Mouse (Mus musculus): ENCODE data around the gene Map4. TPM values are rescaled to one million over a fixed set of nuclear protein-coding genes. Genes with fewer than 3 reads are reported as not detected.

Map4 gene
- polyA plus RNA-seq, 1 experiment from 2014 or later, result 78.9 TPM

DNA sequence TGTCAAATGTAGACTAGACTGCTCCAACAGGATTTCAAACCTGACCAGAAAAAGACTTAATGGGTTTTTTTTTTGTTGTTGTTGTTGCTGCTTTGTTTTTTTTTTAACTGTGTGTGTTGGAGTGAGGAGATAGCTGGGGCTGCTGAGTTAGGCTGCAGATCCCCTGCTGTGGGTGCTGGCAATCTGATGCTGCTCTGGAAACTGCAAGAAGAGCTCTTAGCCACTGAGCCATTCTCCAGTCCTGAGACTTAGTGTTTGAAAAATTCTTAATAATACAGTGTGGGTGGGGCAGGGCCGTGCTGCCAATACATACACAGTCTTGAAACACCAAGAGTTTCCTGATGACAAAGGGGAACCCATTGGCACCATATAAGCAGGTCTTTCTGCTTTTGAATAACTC, 70.7 kb downstream of the Map4 start:
- no peak for DNase-seq (ENCODE audit: low spot score)
- Histone ChIP-seq H3K27me3 (ENCODE audit: control insufficient read depth, insufficient read depth, low read length) (no peaks in the 10 kb centered on the region), H3K4me2 (replicated peaks; ENCODE audit: low read depth, low read length) (no peak overlapping the region), H3K36me3 (ENCODE audit: control insufficient read depth, insufficient read depth, low read length) (no peaks in the 10 kb centered on the region), H3K9ac (ENCODE audit: low read depth, low read length) (no peak overlapping the region), H3K4me3 (ENCODE audit: low read depth, low read length) (no peak overlapping the region), H3K27ac (ENCODE audit: low read depth, low read length) (no peak overlapping the region), H3K9me3 (ENCODE audit: control insufficient read depth, low read length) (no peaks in the 10 kb centered on the region), H3K4me1 (replicated peaks; ENCODE audit: control insufficient read depth, insufficient read depth, low read length) (no peaks in the 10 kb centered on the region)
- no peak for ATAC-seq (ENCODE audit: low FRiP score)
- WGBS, result 46% methylated on average over 1 of the region's 1 CpGs

- WGBS, result 90% methylated on average over 3 of the region's 3 CpGs
- H3K36me3 ChIP-seq (ENCODE audit: control insufficient read depth, insufficient read depth, low read length), result no peaks in the 10 kb centered on the region
- no peak for ATAC-seq (ENCODE audit: low FRiP score)
Measured at GRCm38 (mm10) chr9:110002413-110002812, 71.2 kb downstream of the Map4 start.

DNA sequence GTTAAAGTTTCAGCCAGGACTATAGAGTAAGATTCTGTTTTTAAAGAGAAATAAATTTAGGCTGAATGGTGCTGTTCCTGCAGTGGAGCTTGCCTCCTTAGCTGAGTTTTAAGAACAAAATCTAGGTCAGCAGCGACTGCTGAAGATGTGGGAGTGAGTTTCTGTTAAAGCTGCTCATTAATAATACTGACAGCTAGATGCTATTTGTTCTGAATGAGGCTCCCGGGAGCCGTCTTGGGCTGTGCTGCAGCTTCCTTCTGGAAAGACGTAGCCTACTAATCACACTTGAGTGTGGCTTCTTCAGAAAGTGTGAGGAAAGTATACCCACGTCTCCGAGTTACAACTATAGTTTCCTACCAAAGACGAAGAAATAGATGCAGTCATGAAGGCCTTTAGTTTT, 88.0 kb downstream of the Map4 start:
- no peak overlapping the region for H3K9ac ChIP-seq (ENCODE audit: low read depth, low read length)
- H3K27me3 ChIP-seq (ENCODE audit: control insufficient read depth, insufficient read depth, low read length), result no peaks in the 10 kb centered on the region
- no peaks in the 10 kb centered on the region for H3K9me3 ChIP-seq (ENCODE audit: control insufficient read depth, low read length)
- peak; percentile 3 for DNase-seq (ENCODE audit: low spot score)
- WGBS, result 50% methylated on average over 7 of the region's 7 CpGs
- ATAC-seq (ENCODE audit: low FRiP score), result no peak
- H3K36me3 ChIP-seq (ENCODE audit: control insufficient read depth, insufficient read depth, low read length), result no peaks in the 10 kb centered on the region
- H3K4me1 ChIP-seq (replicated peaks; ENCODE audit: control insufficient read depth, insufficient read depth, low read length), result no peaks in the 10 kb centered on the region
- H3K27ac ChIP-seq (ENCODE audit: low read depth, low read length), result no peak overlapping the region
- H3K4me3 ChIP-seq (ENCODE audit: low read depth, low read length), result no peak overlapping the region
- no peak overlapping the region for H3K4me2 ChIP-seq (replicated peaks; ENCODE audit: low read depth, low read length)

More at GRCm38 (mm10) chr9:110002413-110002812, 71.2 kb downstream of the Map4 start:
- no peaks in the 10 kb centered on the region for H3K27me3 ChIP-seq (ENCODE audit: control insufficient read depth, insufficient read depth, low read length)
- DNase-seq (ENCODE audit: low spot score), result no peak
- no peaks in the 10 kb centered on the region for H3K4me1 ChIP-seq (replicated peaks; ENCODE audit: control insufficient read depth, insufficient read depth, low read length)
- no peak overlapping the region for H3K4me3 ChIP-seq (ENCODE audit: low read depth, low read length)
- no peaks in the 10 kb centered on the region for H3K9me3 ChIP-seq (ENCODE audit: control insufficient read depth, low read length)
- no peak overlapping the region for H3K27ac ChIP-seq (ENCODE audit: low read depth, low read length)
- no peak overlapping the region for H3K9ac ChIP-seq (ENCODE audit: low read depth, low read length)
- no peak overlapping the region for H3K4me2 ChIP-seq (replicated peaks; ENCODE audit: low read depth, low read length)

- H3K27ac ChIP-seq (ENCODE audit: low read depth, low read length), result no peak overlapping the region
- no peak overlapping the region for H3K9ac ChIP-seq (ENCODE audit: low read depth, low read length)
- no peaks in the 10 kb centered on the region for H3K36me3 ChIP-seq (ENCODE audit: control insufficient read depth, insufficient read depth, low read length)
- H3K4me3 ChIP-seq (ENCODE audit: low read depth, low read length), result no peak overlapping the region
- H3K4me2 ChIP-seq (replicated peaks; ENCODE audit: low read depth, low read length), result no peak overlapping the region
- no peaks in the 10 kb centered on the region for H3K27me3 ChIP-seq (ENCODE audit: control insufficient read depth, insufficient read depth, low read length)
- no peaks in the 10 kb centered on the region for H3K9me3 ChIP-seq (ENCODE audit: control insufficient read depth, low read length)
- DNase-seq (ENCODE audit: low spot score) (no peak), ATAC-seq (ENCODE audit: low FRiP score) (no peak)
- no peaks in the 10 kb centered on the region for H3K4me1 ChIP-seq (replicated peaks; ENCODE audit: control insufficient read depth, insufficient read depth, low read length)
- 71% methylated on average over 5 of the region's 5 CpGs for WGBS
Measured at GRCm38 (mm10) chr9:110020405-110020804, 89.1 kb downstream of the Map4 start.

DNA sequence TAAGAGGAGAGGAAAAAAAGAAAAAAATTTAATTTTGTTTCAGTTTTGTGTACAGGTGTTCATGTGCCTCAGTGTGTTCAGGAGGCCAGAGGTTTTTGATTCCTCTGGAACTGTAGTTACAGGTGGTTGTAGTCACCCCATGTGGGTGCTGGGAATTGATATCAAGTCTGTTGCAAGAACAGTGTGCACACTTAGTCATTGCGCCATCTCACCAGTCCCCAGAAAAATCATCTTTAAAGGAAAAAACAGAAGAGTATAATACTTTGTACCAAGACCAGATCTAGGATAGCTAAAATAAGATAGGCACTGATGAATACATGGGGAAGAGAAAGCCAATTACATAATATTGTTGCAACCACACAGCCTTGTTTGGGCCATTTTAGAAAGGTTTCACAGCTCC, 90.2 kb downstream of the Map4 start:
- WGBS, result 97% methylated on average over 1 of the region's 1 CpGs

DNA sequence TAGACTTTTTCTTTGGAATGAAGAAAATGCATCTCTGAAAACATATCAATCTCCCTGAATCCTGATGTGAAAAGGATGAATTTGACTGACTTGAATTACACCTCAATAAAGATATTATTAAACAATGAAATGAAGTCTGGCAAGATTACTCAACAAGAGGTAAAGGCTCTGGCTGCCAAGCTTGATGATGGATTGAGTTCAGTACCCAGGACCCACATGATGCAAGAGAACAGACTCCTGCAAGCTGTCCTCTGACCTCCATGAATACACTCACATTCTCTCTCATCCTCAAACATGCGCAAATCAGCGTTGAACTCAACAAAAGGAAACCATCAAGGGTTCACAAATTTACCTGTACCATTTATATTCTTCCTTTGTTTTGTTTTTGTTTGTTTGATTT, 90.9 kb downstream of the Map4 start:
- H3K27ac ChIP-seq (ENCODE audit: low read depth, low read length), result no peak overlapping the region

More for the DNA sequence above, 90.2 kb downstream of the Map4 start:
- no peaks in the 10 kb centered on the region for H3K9me3 ChIP-seq (ENCODE audit: control insufficient read depth, low read length)
- H3K36me3 ChIP-seq (ENCODE audit: control insufficient read depth, insufficient read depth, low read length), result no peaks in the 10 kb centered on the region
- no peak overlapping the region for H3K4me3 ChIP-seq (ENCODE audit: low read depth, low read length)
- no peaks in the 10 kb centered on the region for H3K4me1 ChIP-seq (replicated peaks; ENCODE audit: control insufficient read depth, insufficient read depth, low read length)
- no peak overlapping the region for H3K27ac ChIP-seq (ENCODE audit: low read depth, low read length)
- no peak overlapping the region for H3K4me2 ChIP-seq (replicated peaks; ENCODE audit: low read depth, low read length)
- no peak for DNase-seq (ENCODE audit: low spot score)
- no peak overlapping the region for H3K9ac ChIP-seq (ENCODE audit: low read depth, low read length)
- ATAC-seq (ENCODE audit: low FRiP score), result no peak
- H3K27me3 ChIP-seq (ENCODE audit: control insufficient read depth, insufficient read depth, low read length), result no peaks in the 10 kb centered on the region

GRCm38 (mm10) chr9:110035091-110035490, 103.8 kb downstream of the Map4 start:
- Histone ChIP-seq H3K36me3 (ENCODE audit: control insufficient read depth, insufficient read depth, low read length) (peaks cover 4% of the 10 kb centered on the region; the same call in 1 of the 2 replicates), H3K27ac (ENCODE audit: low read depth, low read length) (no peak overlapping the region), H3K27me3 (ENCODE audit: control insufficient read depth, insufficient read depth, low read length) (no peaks in the 10 kb centered on the region), H3K4me2 (replicated peaks; ENCODE audit: low read depth, low read length) (no peak overlapping the region), H3K9me3 (ENCODE audit: control insufficient read depth, low read length) (no peaks in the 10 kb centered on the region), H3K9ac (ENCODE audit: low read depth, low read length) (no peak overlapping the region), H3K4me3 (ENCODE audit: low read depth, low read length) (no peak overlapping the region), H3K4me1 (replicated peaks; ENCODE audit: control insufficient read depth, insufficient read depth, low read length) (no peaks in the 10 kb centered on the region)
- ATAC-seq (ENCODE audit: low FRiP score) (no peak), DNase-seq (ENCODE audit: low spot score) (no peak)
- 89% methylated on average over 4 of the region's 4 CpGs for WGBS

More for the DNA sequence above, 90.9 kb downstream of the Map4 start:
- H3K4me2 ChIP-seq (replicated peaks; ENCODE audit: low read depth, low read length), result no peak overlapping the region
- no peaks in the 10 kb centered on the region for H3K36me3 ChIP-seq (ENCODE audit: control insufficient read depth, insufficient read depth, low read length)
- ATAC-seq (ENCODE audit: low FRiP score), result no peak
- H3K27me3 ChIP-seq (ENCODE audit: control insufficient read depth, insufficient read depth, low read length), result no peaks in the 10 kb centered on the region
- DNase-seq (ENCODE audit: low spot score), result no peak
- WGBS, result 91% methylated on average over 2 of the region's 2 CpGs
- H3K4me1 ChIP-seq (replicated peaks; ENCODE audit: control insufficient read depth, insufficient read depth, low read length), result no peaks in the 10 kb centered on the region
- no peaks in the 10 kb centered on the region for H3K9me3 ChIP-seq (ENCODE audit: control insufficient read depth, low read length)
- no peak overlapping the region for H3K4me3 ChIP-seq (ENCODE audit: low read depth, low read length)
- no peak overlapping the region for H3K9ac ChIP-seq (ENCODE audit: low read depth, low read length)

DNA sequence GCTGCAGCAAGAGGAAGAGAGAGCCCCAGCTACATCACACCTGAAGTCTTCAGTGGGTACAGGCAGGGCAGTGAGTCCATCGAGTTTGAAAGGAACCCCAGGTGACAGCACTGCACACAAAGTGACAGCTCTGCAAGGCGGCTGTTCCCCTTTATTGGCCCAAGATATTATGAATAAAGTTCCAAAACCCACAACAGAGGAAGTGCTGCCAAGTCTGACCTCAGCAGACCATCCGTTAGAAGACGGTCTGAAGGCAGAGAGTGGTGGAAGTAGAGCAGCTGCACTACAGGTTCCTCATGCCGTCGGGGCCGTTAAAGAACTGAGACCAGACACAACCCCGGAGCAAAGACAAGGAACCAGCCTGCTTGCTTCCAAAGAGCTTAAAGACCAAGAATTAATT, 106.6 kb downstream of the Map4 start:
- DNase-seq (ENCODE audit: low spot score) (no peak), ATAC-seq (ENCODE audit: low FRiP score) (no peak)
- H3K4me2 ChIP-seq (replicated peaks; ENCODE audit: low read depth, low read length), result no peak overlapping the region
- H3K9me3 ChIP-seq (ENCODE audit: control insufficient read depth, low read length), result no peaks in the 10 kb centered on the region
- peaks cover 4% of the 10 kb centered on the region; the same call in 1 of the 2 replicates for H3K36me3 ChIP-seq (ENCODE audit: control insufficient read depth, insufficient read depth, low read length)
- WGBS, result 89% methylated on average over 8 of the region's 8 CpGs
- H3K27ac ChIP-seq (ENCODE audit: low read depth, low read length), result no peak overlapping the region
- no peak overlapping the region for H3K4me3 ChIP-seq (ENCODE audit: low read depth, low read length)
- H3K9ac ChIP-seq (ENCODE audit: low read depth, low read length), result no peak overlapping the region
- H3K27me3 ChIP-seq (ENCODE audit: control insufficient read depth, insufficient read depth, low read length), result no peaks in the 10 kb centered on the region
- H3K4me1 ChIP-seq (replicated peaks; ENCODE audit: control insufficient read depth, insufficient read depth, low read length), result no peaks in the 10 kb centered on the region

GRCm38 (mm10) chr9:110038485-110038884, 107.2 kb downstream of the Map4 start:
- H3K27me3 ChIP-seq (ENCODE audit: control insufficient read depth, insufficient read depth, low read length), result no peaks in the 10 kb centered on the region
- H3K9ac ChIP-seq (ENCODE audit: low read depth, low read length), result no peak overlapping the region
- DNase-seq (ENCODE audit: low spot score), result no peak
- H3K4me3 ChIP-seq (ENCODE audit: low read depth, low read length), result no peak overlapping the region
- H3K27ac ChIP-seq (ENCODE audit: low read depth, low read length), result no peak overlapping the region
- ATAC-seq (ENCODE audit: low FRiP score), result no peak
- no peaks in the 10 kb centered on the region for H3K4me1 ChIP-seq (replicated peaks; ENCODE audit: control insufficient read depth, insufficient read depth, low read length)
- no peaks in the 10 kb centered on the region for H3K9me3 ChIP-seq (ENCODE audit: control insufficient read depth, low read length)
- peaks cover 4% of the 10 kb centered on the region; the same call in 1 of the 2 replicates for H3K36me3 ChIP-seq (ENCODE audit: control insufficient read depth, insufficient read depth, low read length)
- H3K4me2 ChIP-seq (replicated peaks; ENCODE audit: low read depth, low read length), result no peak overlapping the region
- 98% methylated on average over 2 of the region's 2 CpGs for WGBS
